Mouse (Mus musculus) forebrain, postnatal 0 days (tissue): ENCODE measurements around the gene Ago3. TPM values are rescaled to one million over a fixed set of nuclear protein-coding genes. Genes with fewer than 3 reads are reported as not detected.
A peak's percentile ranks its signal among the peaks of the same experiment; 100 is the strongest.

Experiments used
- ATAC-seq: fragments of 200-750 bp; cut with Nextera tagmentation; 2 replicates; pipeline ENCODE4 v1.8.0; 2017; ENCODE audit warnings: mild to moderate bottlenecking, moderate library complexity
- DNase-seq: peaks from one replicate; pipeline ENCODE4 v3.0.0-alpha.2; 2015
- H3K27ac ChIP-seq: fragments of 300-500 bp; sonication (generic); 2 replicates; pipeline ENCODE4 v1.5.1; 2014; ENCODE audit warnings: low read depth, mild to moderate bottlenecking, antibody characterized with exemption, low read length, moderate library complexity, mixed read lengths
- H3K27me3 ChIP-seq: fragments of 300-500 bp; sonication (generic); 2 replicates; pipeline ENCODE4 v1.6.1; 2014; ENCODE audit warnings: mild to moderate bottlenecking, low read length, mixed read lengths; ENCODE audit not compliant: insufficient read depth
- H3K36me3 ChIP-seq: fragments of 300-500 bp; sonication (generic); 2 replicates; pipeline ENCODE4 v1.6.1; 2014; ENCODE audit warnings: mild to moderate bottlenecking, moderate library complexity; ENCODE audit not compliant: insufficient read depth
- H3K4me1 ChIP-seq: fragments of 300-500 bp; sonication (generic); 2 replicates; pipeline ENCODE4 v1.6.1; 2014; ENCODE audit warnings: antibody characterized with exemption; ENCODE audit not compliant: insufficient read depth
- H3K4me2 ChIP-seq: fragments of 300-500 bp; sonication (generic); 2 replicates; pipeline ENCODE4 v1.6.1; 2014; ENCODE audit warnings: low read depth, mild to moderate bottlenecking, moderate library complexity
- H3K4me3 ChIP-seq: fragments of 300-500 bp; sonication (generic); 2 replicates; pipeline ENCODE4 v1.5.1; 2014; ENCODE audit warnings: low read depth, low read length, mixed read lengths
- H3K9ac ChIP-seq: fragments of 300-500 bp; sonication (generic); 2 replicates; pipeline ENCODE4 v1.6.1; 2014; ENCODE audit warnings: mild to moderate bottlenecking
- H3K9me3 ChIP-seq: fragments of 300-500 bp; sonication (generic); 2 replicates; pipeline ENCODE4 v1.6.1; 2016; ENCODE audit warnings: low read length
- CTCF ChIP-seq: sonication (generic); IDR thresholded peaks from 2 replicates; pipeline ENCODE4 v1.5.1; 2016; ENCODE audit warnings: antibody characterized with exemption, control low read depth, low read depth
- WGBS: fragments of 180-500 bp; shearing (Covaris S2); extraction: QIAGEN DNeasy Blood & Tissue Kit; methylation state at CpG from one replicate; pipeline ENCODE4 v1.1.7; 2014; 5-methylcytosine and 5-hydroxymethylcytosine counted together
- polyA plus RNA-seq: library from polyadenylated mRNA; unstranded; fragments of >200 nt; fragmentation: Nextera tagmentation; extraction: Ambion mirVana; gene quantifications from 2 replicates; pipeline ENCODE4 v1.2.1, GENCODE M21; 2015
- total RNA-seq: library from RNA; depleted of rRNA; stranded (reverse); fragments of >200 nt; gene quantifications from 2 replicates; pipeline ENCODE4 v1.2.3, GENCODE M21; 2014; rRNA removed

Gene Ago3
- 7.3 and 11.4 TPM in 2 replicates for total RNA-seq
- 9.6 and 13.2 TPM in 2 replicates for polyA plus RNA-seq

DNA sequence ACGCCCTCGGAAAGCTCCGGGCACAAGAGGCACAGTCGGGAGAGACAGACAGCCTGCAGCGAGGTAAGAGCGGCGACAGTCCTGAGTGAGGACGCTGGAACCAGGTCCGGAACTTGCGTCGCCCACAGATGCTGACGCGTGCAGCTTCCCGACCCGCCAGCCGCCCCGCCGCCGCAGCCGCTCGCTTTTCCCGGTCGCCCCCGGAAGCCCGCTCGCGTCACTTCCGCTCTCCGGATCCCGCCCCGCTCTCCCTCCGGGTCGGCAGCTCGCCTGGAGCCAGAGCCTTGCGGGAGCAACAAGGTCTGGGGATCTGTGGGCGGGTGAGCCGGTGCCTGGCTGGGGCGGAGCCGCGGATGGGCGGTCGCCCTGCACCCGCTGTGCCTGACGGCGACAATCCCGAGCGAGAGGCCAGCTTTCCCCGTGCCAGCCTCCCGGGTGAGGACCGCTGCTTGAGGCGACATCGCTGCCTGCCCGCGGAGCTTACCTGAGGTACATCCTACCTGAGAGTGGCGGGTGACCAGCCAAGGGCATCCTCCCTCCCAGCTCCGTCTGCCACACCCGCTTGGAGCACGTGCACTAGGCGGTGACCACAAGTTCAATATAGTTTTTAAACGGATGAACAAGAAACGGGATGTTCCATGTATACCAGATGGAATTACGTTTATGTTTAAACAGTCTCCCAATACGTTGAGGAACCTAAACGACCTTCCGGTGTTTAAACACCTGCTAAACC, at the start of gene Ago3:
Ago3 (minus strand) TSS at position 210 of the 733 bp plus-strand sequence.
- Histone ChIP-seq H3K27ac (peak within 1 kb of the TSS; percentile 84), H3K4me1 (peaks cover 3% of the 10 kb centered on the region; the same call in 1 of the 2 replicates), H3K27me3 (no peaks in the 10 kb centered on the region), H3K36me3 (no peaks in the 10 kb centered on the region), H3K4me2 (peak within 1 kb of the TSS; percentile 84), H3K9ac (peak within 1 kb of the TSS; percentile 81), H3K4me3 (peak within 1 kb of the TSS; percentile 95), H3K9me3 (no peaks in the 10 kb centered on the region)
- DNase-seq, result peak; percentile 91
- WGBS, result 3% methylated on average over 46 of the region's 65 CpGs
- ATAC-seq, result peak; percentile 97
- TF ChIP-seq CTCF, result no peak

DNA sequence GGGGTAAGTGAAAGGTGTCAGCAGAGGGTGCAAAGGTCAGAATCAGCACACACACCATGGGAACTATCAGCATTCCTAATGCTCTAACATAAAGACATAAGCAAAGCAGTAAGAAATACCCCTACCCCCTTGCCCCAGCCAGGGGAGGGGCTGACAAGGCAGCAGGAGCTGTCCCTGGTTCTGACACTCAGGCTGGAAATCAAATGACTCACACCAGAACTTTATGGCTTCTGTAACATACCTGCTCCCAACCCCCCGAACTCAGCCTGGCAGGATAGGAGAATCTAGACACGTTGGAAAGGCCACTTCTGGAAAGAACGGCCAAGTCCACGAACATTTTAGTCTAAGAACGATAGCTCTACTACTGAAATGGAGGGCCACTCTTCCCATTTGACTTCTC, 43.7 kb upstream of the Ago3 start:
- Histone ChIP-seq H3K4me2 (no peak overlapping the region), H3K4me1 (no peaks in the 10 kb centered on the region), H3K9me3 (no peaks in the 10 kb centered on the region), H3K36me3 (no peaks in the 10 kb centered on the region), H3K9ac (no peak overlapping the region), H3K27ac (no peak overlapping the region), H3K27me3 (no peaks in the 10 kb centered on the region), H3K4me3 (no peak overlapping the region)
- DNase-seq (no peak), ATAC-seq (no peak)
- 58% methylated on average over 5 of the region's 5 CpGs for WGBS
- TF ChIP-seq CTCF, result no peak

- Histone ChIP-seq H3K9ac (0 out of 2 replicates have a peak overlapping the region, but pooled peaks have one; percentile 97), H3K4me1 (peaks cover 25% of the 10 kb centered on the region), H3K4me2 (0 out of 2 replicates have a peak overlapping the region, but pooled peaks have one; percentile 71), H3K36me3 (no peaks in the 10 kb centered on the region), H3K27me3 (no peaks in the 10 kb centered on the region), H3K9me3 (no peaks in the 10 kb centered on the region), H3K27ac (peak overlapping the region; percentile 97), H3K4me3 (no peak overlapping the region; the same call in 1 of the 2 replicates)
- no peak for TF ChIP-seq CTCF
- WGBS, result 60% methylated on average over 1 of the region's 1 CpGs
- DNase-seq, result no peak
- no peak for ATAC-seq
Measured at GRCm38 (mm10) chr4:126469334-126469733, 40.0 kb upstream of the Ago3 start.

DNA sequence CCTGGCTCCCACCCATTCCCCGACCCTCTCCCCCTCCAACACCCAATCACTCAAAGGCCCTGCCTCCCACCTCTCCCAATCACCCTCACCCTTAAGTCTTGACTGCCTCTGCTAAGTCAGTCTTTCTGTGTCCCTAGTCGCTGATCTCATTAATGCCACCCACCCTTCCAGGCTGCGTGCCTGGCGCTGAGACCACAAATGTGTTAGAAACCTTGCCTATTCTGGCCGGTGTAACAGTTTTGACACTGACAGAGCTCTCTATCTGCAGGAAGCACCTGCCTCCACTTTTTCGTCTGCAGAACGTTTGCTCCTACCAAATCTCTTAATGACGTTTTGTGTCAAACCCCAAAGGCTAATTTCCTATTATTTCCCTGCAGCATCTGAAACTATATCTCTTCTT, 39.6 kb upstream of the Ago3 start:
- WGBS, result under 1% methylated on average over 8 of the region's 8 CpGs
- DNase-seq, result no peak
- no peaks in the 10 kb centered on the region for H3K9me3 ChIP-seq

GRCm38 (mm10) chr4:126468285-126468901, 39.0 kb upstream of the Ago3 start, which contains the start of gene Ago1:
Gene Ago1 (minus strand): TSS chr4:126468583.
- Histone ChIP-seq H3K4me1 (peaks cover 25% of the 10 kb centered on the region), H3K9ac (peak within 1 kb of the TSS; percentile 97), H3K4me3 (peak within 1 kb of the TSS; percentile 97), H3K27me3 (no peaks in the 10 kb centered on the region), H3K27ac (peak within 1 kb of the TSS; percentile 97), H3K9me3 (no peaks in the 10 kb centered on the region), H3K36me3 (no peaks in the 10 kb centered on the region), H3K4me2 (peak within 1 kb of the TSS; percentile 71)
- DNase-seq (peak; percentile 97), ATAC-seq (peak; percentile 92)
- WGBS, result 2% methylated on average over 54 of the region's 55 CpGs
- peak; percentile 99 for TF ChIP-seq CTCF

More for the DNA sequence above, 39.6 kb upstream of the Ago3 start:
- Histone ChIP-seq H3K4me1 (peaks cover 25% of the 10 kb centered on the region), H3K4me2 (peak overlapping the region; percentile 71), H3K9ac (peak overlapping the region; percentile 97), H3K4me3 (peak overlapping the region; percentile 97), H3K27ac (peak overlapping the region; percentile 97), H3K36me3 (no peaks in the 10 kb centered on the region), H3K27me3 (no peaks in the 10 kb centered on the region)
- no peak for TF ChIP-seq CTCF
- ATAC-seq, result no peak

GRCm38 (mm10) chr4:126467721-126468284, 38.4 kb upstream of the Ago3 start:
- H3K9ac ChIP-seq, result peak overlapping the region; percentile 97
- DNase-seq (peak; percentile 65), ATAC-seq (peak; percentile 50)
- H3K27me3 ChIP-seq, result no peaks in the 10 kb centered on the region
- TF ChIP-seq CTCF, result no peak
- no peaks in the 10 kb centered on the region for H3K36me3 ChIP-seq
- 2% methylated on average over 25 of the region's 25 CpGs for WGBS
- H3K4me1 ChIP-seq, result peaks cover 25% of the 10 kb centered on the region
- H3K27ac ChIP-seq, result peak overlapping the region; percentile 97
- H3K4me2 ChIP-seq, result peak overlapping the region; percentile 71
- no peaks in the 10 kb centered on the region for H3K9me3 ChIP-seq
- peak overlapping the region; percentile 97 for H3K4me3 ChIP-seq
